Mouse (Mus musculus) spleen, adult 2 months (tissue): ENCODE data around the gene Polr2a.

Source experiments
- CTCF ChIP-seq: fragments of 200-500 bp; IDR thresholded peaks from 2 replicates; pipeline ENCODE4 v1.5.1; 2011; ENCODE audit warnings: mild to moderate bottlenecking, inconsistent platforms; ENCODE audit not compliant: insufficient read depth, insufficient read length, insufficient replicate concordance; ENCODE audit errors: extremely low read depth
- POLR2A ChIP-seq: fragments of 200-500 bp; IDR thresholded peaks from 2 replicates; pipeline ENCODE4 v1.6.1; 2011; ENCODE audit warnings: low read depth, low read length, inconsistent platforms

GRCm38 (mm10) chr11:69789431-69789830 is 31.0 kb upstream of the Polr2a start:
- TF ChIP-seq POLR2A: no peak
- no peak for TF ChIP-seq CTCF
